Mouse (Mus musculus) liver, embryonic 12.5 days (tissue): ENCODE measurements around the gene Morn2. TPM values are rescaled to one million over a fixed set of nuclear protein-coding genes. Genes with fewer than 3 reads are reported as not detected.
A peak's percentile ranks its signal among the peaks of the same experiment; 100 is the strongest.

ENCODE experiments used
- ATAC-seq: fragments of 200-750 bp; cut with Nextera tagmentation; 2 replicates; pipeline ENCODE4 v1.8.0; 2017; ENCODE audit warnings: moderate number of reproducible peaks, mild to moderate bottlenecking, moderate library complexity
- H3K27ac ChIP-seq: fragments of 300-500 bp; sonication (generic); 2 replicates; pipeline ENCODE4 v1.5.1; 2016; ENCODE audit warnings: mild to moderate bottlenecking
- H3K27me3 ChIP-seq: fragments of 300-500 bp; sonication (generic); replicated peaks from 2 replicates; pipeline ENCODE4 v1.6.1; 2016; ENCODE audit warnings: mild to moderate bottlenecking, moderate library complexity
- H3K36me3 ChIP-seq: fragments of 300-500 bp; sonication (generic); 2 replicates; pipeline ENCODE4 v1.6.1; 2016; ENCODE audit warnings: mild to moderate bottlenecking, moderate library complexity
- H3K4me1 ChIP-seq: fragments of 300-500 bp; sonication (generic); 2 replicates; pipeline ENCODE4 v1.6.1; 2016
- H3K4me2 ChIP-seq: fragments of 300-500 bp; sonication (generic); 2 replicates; pipeline ENCODE4 v1.6.1; 2016; ENCODE audit warnings: mild to moderate bottlenecking, moderate library complexity
- H3K4me3 ChIP-seq: fragments of 300-500 bp; sonication (generic); 2 replicates; pipeline ENCODE4 v1.5.1; 2016; ENCODE audit warnings: mild to moderate bottlenecking, moderate library complexity
- H3K9ac ChIP-seq: fragments of 300-500 bp; sonication (generic); 2 replicates; pipeline ENCODE4 v1.6.1; 2016; ENCODE audit warnings: mild to moderate bottlenecking, moderate library complexity
- H3K9me3 ChIP-seq: fragments of 300-500 bp; sonication (generic); replicated peaks from 2 replicates; pipeline ENCODE4 v1.6.1; 2016; ENCODE audit warnings: mild to moderate bottlenecking, moderate library complexity
- WGBS: fragments of 180-500 bp; shearing (Covaris S2); methylation state at CpG from one replicate; pipeline ENCODE4 v1.1.7; 2016; ENCODE audit not compliant: insufficient replicate concordance; 5-methylcytosine and 5-hydroxymethylcytosine counted together
- polyA plus RNA-seq: library from polyadenylated mRNA; unstranded; fragments of >200 nt; fragmentation: Nextera tagmentation; extraction: Ambion mirVana; gene quantifications from 2 replicates; pipeline ENCODE4 v1.2.1, GENCODE M21; 2016

The Morn2 gene
- polyA plus RNA-seq, 1 experiment from 2014 or later = 13.3 TPM

- H3K9me3 ChIP-seq = no peaks in the 10 kb centered on the region
- 26% methylated on average over 4 of the region's 4 CpGs for WGBS
- ATAC-seq = no peak
- no peak overlapping the region for H3K27ac ChIP-seq
- H3K36me3 ChIP-seq = peaks cover 6% of the 10 kb centered on the region; the same call in 1 of the 2 replicates
- no peaks in the 10 kb centered on the region for H3K27me3 ChIP-seq
- no peak overlapping the region for H3K4me2 ChIP-seq
- no peak overlapping the region for H3K9ac ChIP-seq
- H3K4me3 ChIP-seq = no peak overlapping the region
- peaks cover 20% of the 10 kb centered on the region for H3K4me1 ChIP-seq
Observed at GRCm38 (mm10) chr17:80284446-80284845, 5.6 kb upstream of the Morn2 start.

GRCm38 (mm10) chr17:80288012-80288411 lies 2.0 kb upstream of the Morn2 start:
- Histone ChIP-seq H3K27ac (no peak overlapping the region), H3K4me2 (no peak overlapping the region), H3K36me3 (no peaks in the 10 kb centered on the region), H3K9me3 (no peaks in the 10 kb centered on the region), H3K27me3 (no peaks in the 10 kb centered on the region), H3K4me3 (no peak overlapping the region), H3K4me1 (peaks cover 22% of the 10 kb centered on the region), H3K9ac (no peak overlapping the region)
- no peak for ATAC-seq
- WGBS = 73% methylated on average over 6 of the region's 6 CpGs

- Histone ChIP-seq H3K4me2 (peak overlapping the region; percentile 79), H3K9me3 (no peaks in the 10 kb centered on the region), H3K4me1 (peaks cover 19% of the 10 kb centered on the region), H3K4me3 (peak overlapping the region; percentile 74), H3K27me3 (no peaks in the 10 kb centered on the region), H3K9ac (peak overlapping the region; percentile 79), H3K27ac (peak overlapping the region; percentile 66), H3K36me3 (no peaks in the 10 kb centered on the region)
- WGBS = 2% methylated on average over 30 of the region's 30 CpGs
- no peak; the same call in 1 of the 2 replicates for ATAC-seq
Observed at GRCm38 (mm10) chr17:80289280-80290073, 526 bp upstream of the Morn2 start.

- peaks cover 19% of the 10 kb centered on the region for H3K4me1 ChIP-seq
- H3K4me3 ChIP-seq = no peak overlapping the region
- no peak overlapping the region for H3K4me2 ChIP-seq
- no peak overlapping the region for H3K9ac ChIP-seq
- no peaks in the 10 kb centered on the region for H3K36me3 ChIP-seq
- ATAC-seq = no peak
- H3K27ac ChIP-seq = no peak overlapping the region
- 16% methylated on average over 2 of the region's 2 CpGs for WGBS
- H3K27me3 ChIP-seq = no peaks in the 10 kb centered on the region
- H3K9me3 ChIP-seq = no peaks in the 10 kb centered on the region
Observed at GRCm38 (mm10) chr17:80291148-80291547, 1.1 kb downstream of the Morn2 start.

GRCm38 (mm10) chr17:80295258-80295657 lies 5.3 kb downstream of the Morn2 start:
- Histone ChIP-seq H3K4me2 (no peak overlapping the region), H3K9ac (no peak overlapping the region), H3K4me1 (no peaks in the 10 kb centered on the region), H3K9me3 (no peaks in the 10 kb centered on the region), H3K27ac (no peak overlapping the region), H3K4me3 (no peak overlapping the region), H3K36me3 (no peaks in the 10 kb centered on the region), H3K27me3 (no peaks in the 10 kb centered on the region)
- no peak for ATAC-seq
- WGBS = 69% methylated on average over 5 of the region's 5 CpGs

GRCm38 (mm10) chr17:80298844-80299243 lies 8.8 kb downstream of the Morn2 start:
- Histone ChIP-seq H3K4me1 (no peaks in the 10 kb centered on the region), H3K4me2 (no peak overlapping the region), H3K27me3 (no peaks in the 10 kb centered on the region), H3K36me3 (no peaks in the 10 kb centered on the region), H3K27ac (no peak overlapping the region), H3K9me3 (no peaks in the 10 kb centered on the region), H3K9ac (no peak overlapping the region), H3K4me3 (no peak overlapping the region)
- no peak for ATAC-seq
- WGBS = 74% methylated on average over 5 of the region's 5 CpGs

GRCm38 (mm10) chr17:80307251-80307650 lies 17.2 kb downstream of the Morn2 start, which contains the start of gene Arhgef33:
Gene Arhgef33 (plus strand): TSS chr17:80307407.
- Histone ChIP-seq H3K9me3 (no peaks in the 10 kb centered on the region), H3K4me3 (no peak within 1 kb of the TSS), H3K36me3 (no peaks in the 10 kb centered on the region), H3K4me2 (no peak within 1 kb of the TSS), H3K27ac (no peak within 1 kb of the TSS), H3K9ac (no peak within 1 kb of the TSS), H3K4me1 (no peaks in the 10 kb centered on the region), H3K27me3 (peaks cover 4% of the 10 kb centered on the region; the same call in 1 of the 2 replicates)
- no peak for ATAC-seq
- 40% methylated on average over 1 of the region's 1 CpGs for WGBS

GRCm38 (mm10) chr17:80311761-80312160 lies 21.8 kb downstream of the Morn2 start:
- Histone ChIP-seq H3K27ac (no peak overlapping the region), H3K36me3 (no peaks in the 10 kb centered on the region), H3K9ac (no peak overlapping the region), H3K4me1 (no peaks in the 10 kb centered on the region), H3K4me3 (no peak overlapping the region), H3K27me3 (peaks cover 5% of the 10 kb centered on the region; the same call in 1 of the 2 replicates), H3K4me2 (no peak overlapping the region), H3K9me3 (no peaks in the 10 kb centered on the region)
- 72% methylated on average over 9 of the region's 9 CpGs for WGBS
- no peak for ATAC-seq

- 68% methylated on average over 4 of the region's 4 CpGs for WGBS
- Histone ChIP-seq H3K4me2 (no peak overlapping the region), H3K4me3 (no peak overlapping the region), H3K4me1 (no peaks in the 10 kb centered on the region), H3K9me3 (no peaks in the 10 kb centered on the region), H3K9ac (no peak overlapping the region), H3K27me3 (peaks cover 5% of the 10 kb centered on the region; the same call in 1 of the 2 replicates), H3K36me3 (no peaks in the 10 kb centered on the region), H3K27ac (no peak overlapping the region)
- no peak for ATAC-seq
Observed at GRCm38 (mm10) chr17:80312405-80312804, 22.4 kb downstream of the Morn2 start.

GRCm38 (mm10) chr17:80322228-80322627 lies 32.2 kb downstream of the Morn2 start:
- ATAC-seq = no peak
- Histone ChIP-seq H3K27me3 (no peaks in the 10 kb centered on the region), H3K9me3 (no peaks in the 10 kb centered on the region)

GRCm38 (mm10) chr17:80323015-80323414 lies 33.0 kb downstream of the Morn2 start:
- Histone ChIP-seq H3K4me1 (no peaks in the 10 kb centered on the region), H3K4me3 (no peak overlapping the region), H3K27me3 (no peaks in the 10 kb centered on the region), H3K9ac (no peak overlapping the region), H3K4me2 (no peak overlapping the region), H3K9me3 (no peaks in the 10 kb centered on the region), H3K27ac (no peak overlapping the region), H3K36me3 (no peaks in the 10 kb centered on the region)
- WGBS = 68% methylated on average over 4 of the region's 4 CpGs
- ATAC-seq = no peak

More at GRCm38 (mm10) chr17:80322228-80322627, 32.2 kb downstream of the Morn2 start:
- WGBS = 66% methylated on average over 6 of the region's 6 CpGs
- H3K36me3 ChIP-seq = no peaks in the 10 kb centered on the region
- no peak overlapping the region for H3K4me3 ChIP-seq
- no peaks in the 10 kb centered on the region for H3K4me1 ChIP-seq
- no peak overlapping the region for H3K4me2 ChIP-seq
- H3K27ac ChIP-seq = no peak overlapping the region
- no peak overlapping the region for H3K9ac ChIP-seq

GRCm38 (mm10) chr17:80323658-80324057 lies 33.7 kb downstream of the Morn2 start:
- no peak overlapping the region for H3K4me2 ChIP-seq
- H3K9ac ChIP-seq = no peak overlapping the region
- H3K4me3 ChIP-seq = no peak overlapping the region
- 30% methylated on average over 8 of the region's 8 CpGs for WGBS
- no peak overlapping the region for H3K27ac ChIP-seq
- H3K36me3 ChIP-seq = no peaks in the 10 kb centered on the region
- no peaks in the 10 kb centered on the region for H3K9me3 ChIP-seq
- no peaks in the 10 kb centered on the region for H3K27me3 ChIP-seq
- no peaks in the 10 kb centered on the region for H3K4me1 ChIP-seq
- no peak for ATAC-seq
